Mouse (Mus musculus) lung, embryonic 16.5 days (tissue): ENCODE measurements around the gene Gpr173. TPM values are rescaled to one million over a fixed set of nuclear protein-coding genes. Genes with fewer than 3 reads are reported as not detected.
A peak's percentile ranks its signal among the peaks of the same experiment; 100 is the strongest.

Experiments
- ATAC-seq: fragments of 200-750 bp; cut with Nextera tagmentation; 2 replicates; pipeline ENCODE4 v1.8.0; 2017; ENCODE audit warnings: low read depth, mild to moderate bottlenecking, moderate library complexity
- H3K27ac ChIP-seq: fragments of 300-500 bp; sonication (generic); 2 replicates; pipeline ENCODE4 v1.5.1; 2014; ENCODE audit warnings: mild to moderate bottlenecking, control low read depth, low read length
- H3K27me3 ChIP-seq: fragments of 300-500 bp; sonication (generic); 2 replicates; pipeline ENCODE4 v1.6.1; 2014; ENCODE audit warnings: low read depth, low read length, mixed read lengths; ENCODE audit not compliant: control insufficient read depth, insufficient read depth
- H3K36me3 ChIP-seq: fragments of 300-500 bp; sonication (generic); 2 replicates; pipeline ENCODE4 v1.6.1; 2014; ENCODE audit warnings: low read length; ENCODE audit not compliant: control insufficient read depth, insufficient read depth
- H3K4me1 ChIP-seq: fragments of 300-500 bp; sonication (generic); replicated peaks from 2 replicates; pipeline ENCODE4 v1.6.1; 2014; ENCODE audit warnings: low read length, mixed read lengths; ENCODE audit not compliant: control insufficient read depth, insufficient read depth
- H3K4me2 ChIP-seq: fragments of 300-500 bp; sonication (generic); 2 replicates; pipeline ENCODE4 v1.6.1; 2014; ENCODE audit warnings: low read depth, low read length, control low read depth
- H3K4me3 ChIP-seq: fragments of 300-500 bp; sonication (generic); 2 replicates; pipeline ENCODE4 v1.5.1; 2014; ENCODE audit warnings: mild to moderate bottlenecking, low read length, control low read depth
- H3K9ac ChIP-seq: fragments of 300-500 bp; sonication (generic); 2 replicates; pipeline ENCODE4 v1.6.1; 2014; ENCODE audit warnings: low read length, control low read depth
- H3K9me3 ChIP-seq: fragments of 300-500 bp; sonication (generic); 2 replicates; pipeline ENCODE4 v1.6.1; 2016; ENCODE audit warnings: low read length; ENCODE audit not compliant: control insufficient read depth
- WGBS: fragments of 180-500 bp; shearing (Covaris S2); extraction: QIAGEN DNeasy Blood & Tissue Kit; methylation state at CpG from one replicate; pipeline ENCODE4 v1.1.7; 2014; 5-methylcytosine and 5-hydroxymethylcytosine counted together
- polyA plus RNA-seq: library from polyadenylated mRNA; unstranded; fragments of >200 nt; fragmentation: Nextera tagmentation; extraction: Ambion mirVana; gene quantifications from 2 replicates; pipeline ENCODE4 v1.2.1, GENCODE M21; 2015

The Gpr173 gene
- 3.0 and 3.1 TPM in 2 replicates for polyA plus RNA-seq

DNA sequence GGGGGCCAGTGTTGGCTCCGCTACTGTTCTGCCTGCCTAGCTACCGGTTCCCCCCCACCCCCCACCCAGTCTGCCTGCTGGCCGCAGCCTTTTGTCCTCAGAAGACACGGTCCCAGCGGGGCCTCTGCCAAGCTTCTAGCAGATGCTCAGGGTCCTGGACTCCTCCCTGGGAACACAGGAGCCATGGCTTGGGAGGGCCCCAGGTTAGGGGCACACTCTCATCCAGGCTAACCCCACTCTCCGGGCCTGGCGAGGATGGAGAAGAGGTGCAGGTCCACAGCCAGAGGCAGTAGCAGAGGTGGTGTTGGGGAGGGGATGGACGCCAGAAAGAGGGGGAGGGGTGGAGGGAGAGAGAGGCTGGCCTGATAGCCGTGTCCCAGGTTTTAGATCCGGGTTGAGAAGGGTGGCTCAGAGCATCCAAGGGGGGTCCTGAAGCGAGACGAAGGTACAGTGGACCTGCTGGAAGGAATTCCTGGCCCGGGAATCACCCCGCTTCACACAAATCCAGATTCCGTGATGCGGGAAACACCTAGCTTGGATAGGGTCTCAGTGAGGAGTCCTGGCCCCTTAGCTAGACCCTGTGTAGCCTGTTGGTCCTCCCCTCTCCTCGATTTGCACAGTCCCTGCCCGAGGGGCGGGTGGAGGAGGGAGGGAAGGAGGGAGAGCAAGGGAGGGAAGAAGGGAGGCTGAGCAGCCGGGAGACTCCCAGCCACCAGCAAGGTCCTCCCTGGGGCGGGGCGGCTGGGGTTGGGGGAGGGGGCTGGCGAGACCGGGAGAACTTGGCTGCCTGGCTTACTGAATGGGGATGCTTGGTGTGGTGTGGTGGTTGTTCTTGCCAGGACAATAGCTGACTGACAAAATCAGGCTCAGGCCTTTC, at the start of gene Gpr173:
Gene Gpr173 (minus strand): TSS at position 308 of the 877 bp plus-strand sequence.
- no peaks in the 10 kb centered on the region for H3K9me3 ChIP-seq
- peak within 1 kb of the TSS; percentile 67 for H3K9ac ChIP-seq
- H3K4me1 ChIP-seq = no peaks in the 10 kb centered on the region
- peak within 1 kb of the TSS; percentile 27; the same call in 1 of the 2 replicates for H3K27ac ChIP-seq
- WGBS = 23% methylated on average over 21 of the region's 24 CpGs
- H3K27me3 ChIP-seq = peaks cover 20% of the 10 kb centered on the region
- H3K4me3 ChIP-seq = peak within 1 kb of the TSS; percentile 58
- no peaks in the 10 kb centered on the region for H3K36me3 ChIP-seq
- H3K4me2 ChIP-seq = peak within 1 kb of the TSS; percentile 57
- peak; percentile 98 for ATAC-seq

DNA sequence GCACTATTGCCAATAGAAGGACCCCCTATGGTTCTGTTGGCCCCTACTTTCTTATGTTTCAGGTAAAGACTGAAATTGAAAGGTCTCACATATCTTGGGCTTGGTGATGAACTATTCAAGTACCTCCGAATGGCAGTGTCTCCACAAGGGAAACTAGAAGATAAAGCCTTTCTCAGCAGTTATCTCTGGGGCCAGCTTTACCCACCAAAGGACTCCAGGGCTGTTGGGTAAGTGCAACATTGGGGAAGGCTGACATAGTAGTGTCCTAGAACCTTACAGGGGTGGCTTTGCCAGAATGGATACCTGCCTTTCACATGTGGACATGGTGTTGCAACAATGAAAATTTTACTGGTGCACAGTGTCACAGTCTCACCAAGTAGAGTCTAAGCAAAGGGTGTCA, 34.7 kb upstream of the Gpr173 start:
- Histone ChIP-seq H3K9ac (no peak overlapping the region), H3K36me3 (no peaks in the 10 kb centered on the region), H3K4me1 (no peaks in the 10 kb centered on the region), H3K4me3 (no peak overlapping the region), H3K4me2 (no peak overlapping the region), H3K27ac (no peak overlapping the region), H3K9me3 (no peaks in the 10 kb centered on the region), H3K27me3 (peaks cover 12% of the 10 kb centered on the region)
- 100% methylated on average over 1 of the region's 1 CpGs for WGBS
- ATAC-seq = no peak

DNA sequence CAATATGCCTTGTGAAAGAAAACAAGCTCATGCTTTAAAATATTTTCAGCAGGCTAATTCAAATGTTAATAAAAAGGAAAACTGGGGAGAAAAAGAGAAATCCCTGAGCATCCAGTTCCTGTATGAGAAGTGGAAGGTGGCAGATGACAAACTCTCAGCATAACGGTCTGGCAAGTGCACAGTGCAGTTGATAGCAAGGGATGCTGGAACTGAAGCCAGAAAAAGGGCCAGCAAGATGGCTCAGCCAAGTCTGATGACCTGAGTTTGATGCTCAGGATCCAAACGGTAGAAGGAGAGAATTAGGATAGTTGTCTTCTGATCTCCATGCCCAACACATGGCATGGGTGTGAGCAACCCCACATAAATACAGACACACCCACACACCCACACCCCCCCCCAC, 31.6 kb upstream of the Gpr173 start:
- no peaks in the 10 kb centered on the region for H3K9me3 ChIP-seq
- H3K27me3 ChIP-seq = peaks cover 14% of the 10 kb centered on the region
- H3K4me3 ChIP-seq = no peak overlapping the region
- 51% methylated on average over 2 of the region's 2 CpGs for WGBS
- H3K4me2 ChIP-seq = no peak overlapping the region
- H3K27ac ChIP-seq = no peak overlapping the region
- no peaks in the 10 kb centered on the region for H3K4me1 ChIP-seq
- H3K36me3 ChIP-seq = no peaks in the 10 kb centered on the region
- no peak overlapping the region for H3K9ac ChIP-seq
- ATAC-seq = no peak

DNA sequence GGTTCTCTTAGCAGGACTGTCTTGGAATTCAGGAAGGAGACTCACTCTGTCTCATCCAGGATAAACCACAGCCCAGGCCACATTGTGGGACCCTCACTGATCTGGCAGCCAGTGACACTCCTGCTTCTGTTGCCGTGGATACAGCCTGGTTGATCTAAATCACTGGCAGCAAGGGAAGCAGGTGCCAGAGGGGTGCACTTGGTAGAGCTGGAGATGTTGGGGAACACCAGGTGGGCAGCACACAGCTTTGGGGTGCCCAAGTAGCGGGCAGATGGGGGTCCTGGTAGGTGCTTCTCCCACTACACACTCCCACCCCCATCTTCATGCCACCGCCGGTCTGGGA, 479 bp downstream of the Gpr173 start:
- WGBS = 37% methylated on average over 4 of the region's 4 CpGs
- peak; percentile 21 for ATAC-seq
- Histone ChIP-seq H3K9ac (peak overlapping the region; percentile 67), H3K4me2 (peak overlapping the region; percentile 57), H3K27ac (no peak overlapping the region), H3K27me3 (peaks cover 18% of the 10 kb centered on the region), H3K4me3 (peak overlapping the region; percentile 58), H3K36me3 (no peaks in the 10 kb centered on the region), H3K4me1 (no peaks in the 10 kb centered on the region), H3K9me3 (no peaks in the 10 kb centered on the region)

DNA sequence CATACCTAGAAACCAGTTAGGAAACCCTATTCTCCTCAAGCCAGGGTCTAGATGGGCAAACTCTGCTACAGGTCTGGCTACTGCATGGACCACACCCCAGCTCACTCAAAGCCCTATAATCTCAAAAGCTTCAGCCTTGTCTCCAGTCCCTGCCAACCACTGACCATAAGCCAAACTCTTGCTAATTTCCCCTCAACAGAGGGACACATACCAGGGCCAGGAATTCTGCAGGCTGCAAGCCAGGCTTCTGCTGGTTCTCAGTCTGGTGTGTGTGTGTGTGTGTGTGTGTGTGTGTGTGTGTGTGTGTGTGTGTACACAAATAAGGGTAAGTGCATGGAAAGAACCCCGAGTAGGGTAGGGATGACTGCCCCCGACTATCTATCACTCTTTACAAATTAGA, 2.1 kb downstream of the Gpr173 start:
- H3K9me3 ChIP-seq = no peaks in the 10 kb centered on the region
- H3K4me1 ChIP-seq = no peaks in the 10 kb centered on the region
- H3K4me3 ChIP-seq = no peak overlapping the region
- H3K9ac ChIP-seq = no peak overlapping the region
- H3K4me2 ChIP-seq = no peak overlapping the region
- ATAC-seq = no peak
- H3K27me3 ChIP-seq = peaks cover 20% of the 10 kb centered on the region
- 38% methylated on average over 2 of the region's 2 CpGs for WGBS
- H3K27ac ChIP-seq = no peak overlapping the region
- H3K36me3 ChIP-seq = no peaks in the 10 kb centered on the region

DNA sequence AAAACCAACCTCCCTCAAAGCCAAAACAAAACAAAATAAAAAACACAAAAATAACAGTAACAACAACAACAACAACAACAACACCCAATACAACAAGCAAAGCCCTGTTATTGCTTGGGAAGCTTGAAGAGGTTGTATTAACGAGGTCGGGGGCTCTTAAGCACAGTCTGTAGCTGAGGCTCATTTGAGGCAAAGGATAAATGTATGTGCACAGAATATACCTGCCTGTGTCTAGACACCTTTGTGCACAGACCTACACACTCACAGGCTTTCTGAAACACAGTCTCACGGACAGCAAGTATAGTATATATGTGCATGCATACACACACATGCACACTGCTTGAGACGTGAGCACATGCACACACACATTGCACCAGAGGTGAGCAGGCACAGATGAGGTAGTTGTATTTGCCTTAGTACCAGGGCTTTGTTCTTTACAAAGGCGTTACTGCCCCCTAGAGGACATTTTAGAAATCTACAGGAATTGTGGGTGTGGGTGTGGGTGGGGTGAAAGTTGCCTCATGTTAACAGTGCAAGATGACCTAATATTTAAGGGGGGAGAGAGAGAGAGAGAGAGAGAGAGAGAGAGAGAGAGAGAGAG, 15.9 kb downstream of the Gpr173 start:
- Histone ChIP-seq H3K27me3 (peaks cover 20% of the 10 kb centered on the region), H3K27ac (no peak overlapping the region), H3K36me3 (no peaks in the 10 kb centered on the region), H3K4me3 (no peak overlapping the region), H3K4me2 (no peak overlapping the region), H3K9me3 (no peaks in the 10 kb centered on the region), H3K9ac (no peak overlapping the region), H3K4me1 (no peaks in the 10 kb centered on the region)
- peak; percentile 69 for ATAC-seq
- 24% methylated on average over 5 of the region's 5 CpGs for WGBS

DNA sequence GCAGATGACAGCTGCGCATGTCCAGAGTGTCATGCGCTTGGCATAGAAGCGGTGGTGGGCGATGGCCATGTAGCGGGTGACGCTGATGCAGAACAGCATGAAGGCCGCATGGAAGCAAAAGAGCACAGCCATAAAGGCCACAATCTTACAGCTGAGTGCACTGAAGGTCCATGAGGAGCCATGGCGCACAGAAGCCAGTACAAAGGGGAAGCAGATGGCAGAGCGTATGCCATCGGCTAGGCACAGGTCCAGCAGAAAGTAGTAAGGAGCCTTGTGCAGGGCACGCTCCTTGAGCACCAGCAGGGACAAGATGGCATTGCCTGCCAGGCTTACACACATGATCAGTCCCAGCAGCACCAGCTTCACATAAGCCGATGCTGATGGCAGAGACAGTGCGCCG, 21.5 kb downstream of the Gpr173 start:
- Histone ChIP-seq H3K4me2 (no peak overlapping the region), H3K9ac (no peak overlapping the region), H3K4me3 (no peak overlapping the region), H3K27ac (no peak overlapping the region), H3K27me3 (peaks cover 21% of the 10 kb centered on the region), H3K4me1 (no peaks in the 10 kb centered on the region), H3K36me3 (no peaks in the 10 kb centered on the region), H3K9me3 (no peaks in the 10 kb centered on the region)
- ATAC-seq = no peak
- 90% methylated on average over 14 of the region's 14 CpGs for WGBS

DNA sequence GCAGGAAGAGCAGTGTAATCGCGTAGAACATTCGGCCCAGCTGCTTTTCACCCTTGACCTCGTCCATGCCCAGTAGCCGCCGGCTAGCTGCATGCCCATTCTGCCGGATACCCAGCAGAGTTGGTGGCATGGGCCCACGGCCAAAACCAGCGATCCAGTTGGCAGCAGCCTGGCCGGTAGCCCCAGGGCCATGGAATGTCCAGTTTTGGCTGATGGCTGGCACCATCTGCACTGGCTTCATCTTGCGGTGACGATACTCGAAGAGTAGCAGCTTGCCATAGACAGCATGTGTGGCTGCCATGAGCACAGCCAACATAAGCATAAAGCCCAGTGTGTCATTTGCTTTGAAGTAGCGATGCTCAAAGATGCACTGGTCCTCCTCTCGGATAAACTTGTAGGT, 21.9 kb downstream of the Gpr173 start:
- no peaks in the 10 kb centered on the region for H3K36me3 ChIP-seq
- ATAC-seq = no peak
- H3K9ac ChIP-seq = no peak overlapping the region
- H3K9me3 ChIP-seq = no peaks in the 10 kb centered on the region
- no peak overlapping the region for H3K4me2 ChIP-seq
- no peak overlapping the region for H3K27ac ChIP-seq
- H3K4me3 ChIP-seq = no peak overlapping the region
- WGBS = 90% methylated on average over 15 of the region's 15 CpGs
- no peaks in the 10 kb centered on the region for H3K4me1 ChIP-seq
- peaks cover 21% of the 10 kb centered on the region for H3K27me3 ChIP-seq

DNA sequence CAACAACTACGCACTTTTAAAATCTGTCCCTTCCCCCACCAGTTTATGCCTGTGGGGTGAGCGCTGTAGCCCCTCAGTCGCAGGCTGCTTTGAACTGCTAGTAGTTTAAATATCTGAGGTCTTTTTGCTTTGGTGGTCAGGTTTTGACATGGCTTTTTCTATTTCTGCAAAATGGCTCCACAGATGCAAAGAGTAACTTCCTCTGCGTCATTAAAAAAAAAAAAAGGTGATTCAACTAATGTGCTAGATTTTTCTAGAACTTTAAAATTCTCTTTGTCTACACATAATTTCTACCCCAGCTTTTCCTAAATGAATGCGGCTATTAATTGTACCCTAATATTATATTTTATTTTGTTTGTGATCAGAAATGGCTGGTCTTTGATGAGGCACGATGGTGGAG, 25.6 kb downstream of the Gpr173 start:
- 23% methylated on average over 6 of the region's 6 CpGs for WGBS
- Histone ChIP-seq H3K4me1 (no peaks in the 10 kb centered on the region; the same call in 1 of the 2 replicates), H3K4me2 (peak overlapping the region; percentile 46), H3K4me3 (peak overlapping the region; percentile 65), H3K27me3 (peaks cover 12% of the 10 kb centered on the region), H3K36me3 (0 out of 2 replicates have a peak, but pooled peaks cover 2% of the 10 kb centered on the region), H3K27ac (peak overlapping the region; percentile 86), H3K9me3 (no peaks in the 10 kb centered on the region), H3K9ac (peak overlapping the region; percentile 60)
- ATAC-seq = no peak
